Mouse (Mus musculus): Measurements from ENCODE around the gene Maats1.

DNA sequence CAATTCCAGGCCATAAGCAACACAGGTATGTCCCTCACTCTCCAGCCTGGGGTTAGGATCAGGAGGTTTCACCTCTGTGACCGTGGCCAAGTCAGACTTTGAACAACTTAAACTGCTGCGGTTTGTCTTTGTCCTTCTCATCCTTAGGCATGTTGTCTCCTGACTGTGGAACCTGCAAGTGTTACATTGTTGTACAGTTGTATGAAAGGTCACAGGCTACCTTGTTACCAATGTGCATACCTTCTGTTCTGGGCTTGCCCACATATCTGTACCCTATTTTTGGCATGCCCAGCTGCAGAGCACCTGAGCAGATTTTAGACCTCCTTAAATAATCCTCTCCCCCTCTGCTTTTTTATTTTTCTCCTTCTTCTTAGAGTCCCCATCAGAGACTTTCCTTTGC, 17.3 kb upstream of the Maats1 start:
- TF ChIP-seq POLR2A (IDR thresholded peaks at IDR 0.05; ENCODE audit: insufficient read depth, low read depth, low read length) (no peak), CTCF (IDR thresholded peaks at IDR 0.05) (no peak)
